Comparison of ENCODE assay signal across 9 mouse cellular contexts in the genomic region with DNA sequence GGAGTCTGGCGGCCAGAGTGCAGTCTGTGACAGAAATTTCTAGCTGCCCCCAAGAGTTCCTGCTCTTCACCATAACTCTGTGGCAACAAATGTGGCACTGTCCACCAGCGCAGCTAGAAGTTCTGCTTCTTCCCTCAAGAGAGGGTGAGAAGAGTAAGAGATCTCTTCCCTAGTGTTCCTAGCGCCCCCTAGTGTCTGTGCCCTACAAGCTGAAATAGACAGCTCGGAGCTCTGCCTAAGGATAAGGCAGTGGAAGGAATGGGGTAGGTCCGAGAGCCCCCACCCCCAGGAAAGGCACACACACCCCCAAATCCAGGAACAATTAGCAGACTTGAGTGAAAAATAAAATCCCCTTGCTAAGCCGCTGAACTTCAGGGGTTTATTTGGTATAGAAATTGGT. TPM values are rescaled to one million over a fixed set of nuclear protein-coding genes. Genes with fewer than 3 reads are reported as not detected.
DNase-seq lines count a peak whose midpoint lies in the region; ATAC-seq and TF ChIP-seq lines count a peak whose summit lies in the region.
"Had no signal": no experiment of that assay in that cellular context is flagged by ENCODE, and none has a peak within 500 bp of the region (broad histone marks: within the 10 kb centered on the region; RNA-seq: fewer than 3 reads in every experiment).

No protein-coding gene starts in this region.

- no peak for TF ChIP-seq EP300 in CH12.LX (IDR thresholded peaks at IDR 0.05; ENCODE audit: low read length)

- no peak overlapping the region for H3K9ac ChIP-seq in CH12.LX (ENCODE audit: insufficient read depth, low read depth)
- no peak overlapping the region for H3K9ac ChIP-seq in liver, embryonic 13.5 days
- H3K9ac ChIP-seq: liver, embryonic 15.5 days had no signal

- no peaks in the 10 kb centered on the region for H3K4me1 ChIP-seq in CH12.LX (ENCODE audit: control insufficient read depth in 1 of 2, insufficient read depth in 2 of 2)
- H3K4me1 ChIP-seq in liver, embryonic 13.5 days (replicated peaks), result no peaks in the 10 kb centered on the region
- 0 out of 2 replicates have a peak, but pooled peaks cover 2% of the 10 kb centered on the region for H3K4me1 ChIP-seq in olfactory bulb, adult 2 months (ENCODE audit: control insufficient read depth, insufficient read depth, low read length)
- H3K4me1 ChIP-seq: liver, embryonic 15.5 days had no signal

- H3K4me2 ChIP-seq in CH12.LX (ENCODE audit: insufficient read depth, low read depth, poor library complexity, severe bottlenecking), result peak overlapping the region; percentile 6; the same call in 1 of the 2 replicates
- no peak overlapping the region for H3K4me2 ChIP-seq in liver, embryonic 13.5 days
- H3K4me2 ChIP-seq: liver, embryonic 15.5 days had no signal

- no peak for TF ChIP-seq POLR2A in CH12.LX (IDR thresholded peaks at IDR 0.05; ENCODE audit: low read depth, low read length)
- no peak for TF ChIP-seq POLR2A in olfactory bulb, adult 2 months (IDR thresholded peaks at IDR 0.05; ENCODE audit: insufficient read depth, low read depth, low read length)

- peak; percentile 62 for TF ChIP-seq RAD21 in CH12.LX (IDR thresholded peaks at IDR 0.05; ENCODE audit: low read depth, low read length)

- in situ Hi-C loops in CH12.LX (cut with MboI; ENCODE audit: low pct_ligation_motif_present, low pct_unique_long_range_greater_than_20kb, low sequenced_read_pairs), result no loop called here

- 7% methylated on average over 6 of the region's 6 CpGs for WGBS in liver, embryonic 13.5 days (ENCODE audit: insufficient replicate concordance)
- 22% methylated on average over 6 of the region's 6 CpGs for WGBS in olfactory bulb, adult 2 months

- H3K9me3 ChIP-seq in CH12.LX (replicated peaks; ENCODE audit: low read length), result no peaks in the 10 kb centered on the region
- H3K9me3 ChIP-seq in liver, embryonic 13.5 days (replicated peaks), result no peaks in the 10 kb centered on the region
- H3K9me3 ChIP-seq: liver, embryonic 15.5 days had no signal

- peak; percentile 53; the same call in 1 of the 2 replicates for ATAC-seq in liver, embryonic 13.5 days (ENCODE audit: low read depth)

- no peaks in the 10 kb centered on the region for H3K79me2 ChIP-seq in CH12.LX (replicated peaks; ENCODE audit: control insufficient read depth, extremely low read depth, insufficient read depth, poor library complexity, severe bottlenecking)

- intact Hi-C loops in gastrocnemius, postnatal 14 days (cut with DNase I; ENCODE audit: low total_unique reads), result no loop called here

- TF ChIP-seq CTCF in CH12.LX (conservative IDR thresholded peaks at IDR 0.05 in 1 of 2, IDR thresholded peaks at IDR 0.05 in 1 of 2; ENCODE audit: low read depth in 2 of 2, low read length in 2 of 2), result peak; percentile 78
- TF ChIP-seq CTCF in olfactory bulb, adult 2 months (IDR thresholded peaks at IDR 0.05; ENCODE audit: insufficient read depth, low read depth, low read length), result 0 out of 2 replicates have a peak, but pooled peaks have one; percentile 11

- H3K36me3 ChIP-seq in CH12.LX (replicated peaks in 1 of 2; ENCODE audit: control insufficient read depth in 1 of 2, insufficient read depth in 1 of 2, low read length in 1 of 2), result no peaks in the 10 kb centered on the region
- H3K36me3 ChIP-seq in liver, embryonic 13.5 days, result no peaks in the 10 kb centered on the region
- H3K36me3 ChIP-seq: liver, embryonic 15.5 days had no signal

- no peak overlapping the region for H3K4me3 ChIP-seq in CH12.LX (replicated peaks in 1 of 3; ENCODE audit: low read depth in 2 of 3, low read length in 2 of 3, poor library complexity in 1 of 3)
- no peak overlapping the region for H3K4me3 ChIP-seq in liver, embryonic 13.5 days (replicated peaks)
- no peak overlapping the region for H3K4me3 ChIP-seq in olfactory bulb, adult 2 months (ENCODE audit: insufficient read depth, low read depth, low read length)
- H3K4me3 ChIP-seq: liver, embryonic 15.5 days had no signal

- H3K27ac ChIP-seq in CH12.LX (ENCODE audit: insufficient read depth, low read depth), result no peak overlapping the region
- no peak overlapping the region for H3K27ac ChIP-seq in liver, embryonic 13.5 days
- no peak overlapping the region for H3K27ac ChIP-seq in olfactory bulb, adult 2 months (ENCODE audit: insufficient read depth, low read depth, low read length)
- H3K27ac ChIP-seq: liver, embryonic 15.5 days had no signal

- DNase-seq in CH12.LX (ENCODE audit: extremely low read depth), result peak; percentile 73
- peak; percentile 64 to 68 for DNase-seq in adrenal gland, adult 18-20 months (ENCODE audit: low spot score in 2 of 2)
- peak; percentile 85 for DNase-seq in embryo, embryonic 10 days (ENCODE audit: low spot score)
- DNase-seq in gastrocnemius, postnatal 14 days, result peak; percentile 61
- DNase-seq in kidney, postnatal 36 days, result peak; percentile 69 to 90
- peak; percentile 31 for DNase-seq in liver, embryonic 13.5 days
- DNase-seq in thymus, postnatal 10 days (ENCODE audit: low spot score in 2 of 2), result peak; percentile 17 to 73

- dilution Hi-C loops in CH12.LX (cut with MboI; ENCODE audit: extremely low pct_ligation_motif_present, extremely low pct_unique_long_range_greater_than_20kb, low sequenced_read_pairs), result no loop called here

- no peaks in the 10 kb centered on the region for H3K27me3 ChIP-seq in CH12.LX (replicated peaks)
- no peaks in the 10 kb centered on the region for H3K27me3 ChIP-seq in liver, embryonic 13.5 days
- H3K27me3 ChIP-seq: liver, embryonic 15.5 days had no signal

TF ChIP-seq in CH12.LX, 34 proteins besides CTCF, POLR2A, EP300 and RAD21:
- TF ChIP-seq SMC3 (IDR thresholded peaks at IDR 0.05; ENCODE audit: low read depth, low read length), result peak; percentile 49
- TF ChIP-seq KAT2A (IDR thresholded peaks at IDR 0.05; ENCODE audit: insufficient replicate concordance, low read length), result no peak
- no peak for TF ChIP-seq CHD2 (IDR thresholded peaks at IDR 0.05; ENCODE audit: low read length)
- no peak for TF ChIP-seq JUN (IDR thresholded peaks at IDR 0.05; ENCODE audit: insufficient read depth, low read depth, low read length)

RNA-seq across cellular contexts. Expression of a gene that starts 11.9 kb away (rescaled TPM):
- total RNA-seq in CH12.LX (2012; rRNA removed) (1.1 and 1.8 TPM in 2 replicates), CH12.LX (2014; rRNA removed) (0.66 and 0.82 TPM in 2 replicates)
- 3.8 and 4.5 TPM in 2 replicates for polyA plus RNA-seq in CH12.LX (2012; ENCODE audit: insufficient read length, low read depth)
- total RNA-seq in adrenal gland, adult 18-20 months (2021), result 1 to 10 TPM; 1.2 to 1.4 TPM
- 1 to 10 TPM; 2.2 to 2.3 TPM for total RNA-seq in gastrocnemius, postnatal 14 days (2021)
- polyA plus RNA-seq in liver, embryonic 13.5 days (2015; fragmentation: Nextera tagmentation; extraction: Ambion mirVana), result 8.1 and 8.8 TPM in 2 replicates
- polyA plus RNA-seq in olfactory bulb, adult 2 months (2012; ENCODE audit: insufficient read depth, insufficient read length, low replicate concordance, missing spikeins), result not detected in 2 replicates

Comparison
In these comparisons a context has a peak if more than half of its experiments do, and no peak if none do; other contexts are left out.
1. DNase-seq: peak in every context shown above with its lines; median percentile 85 in embryo, embryonic 10 days; 80 in kidney, postnatal 36 days; 73 in CH12.LX; 66 in adrenal gland, adult 18-20 months; 61 in gastrocnemius, postnatal 14 days; 45 in thymus, postnatal 10 days; 31 in liver, embryonic 13.5 days.